Mouse (Mus musculus) cerebellum, adult 8-10 months (tissue): ENCODE results near the gene Lats2.
"Not testable (repeated sequence)": the region's sequence is repeated elsewhere in the genome, so short reads cannot be mapped to it uniquely, and the experiment has no call there.

Experiments used
- DNase-seq: peaks from one replicate; pipeline ENCODE4 v3.0.0; 2022

Lats2 gene

GRCm38 (mm10) chr14:57692517-57693130 is 65.6 kb downstream of the Lats2 start:
- DNase-seq = no peak

GRCm38 (mm10) chr14:57691316-57691715 is 66.9 kb downstream of the Lats2 start:
- no peak for DNase-seq

- DNase-seq = no peak
Measured at GRCm38 (mm10) chr14:57690681-57691080, 67.5 kb downstream of the Lats2 start.

GRCm38 (mm10) chr14:57688066-57688465 is 70.1 kb downstream of the Lats2 start:
- DNase-seq = not testable (repeated sequence)

- no peak for DNase-seq
Measured at GRCm38 (mm10) chr14:57687441-57687840, 70.7 kb downstream of the Lats2 start.

- DNase-seq = no peak
Measured at GRCm38 (mm10) chr14:57686647-57687046, 71.5 kb downstream of the Lats2 start.

GRCm38 (mm10) chr14:57684579-57684978 is 73.6 kb downstream of the Lats2 start:
- peak; percentile 33 for DNase-seq

GRCm38 (mm10) chr14:57682751-57683150 is 75.4 kb downstream of the Lats2 start:
- DNase-seq = no peak

GRCm38 (mm10) chr14:57679958-57680535 is 78.1 kb downstream of the Lats2 start:
- peak; percentile 83 for DNase-seq

- no peak for DNase-seq
Measured at GRCm38 (mm10) chr14:57679523-57679922, 78.7 kb downstream of the Lats2 start.

- DNase-seq = no peak
Measured at GRCm38 (mm10) chr14:57675481-57675880, 82.7 kb downstream of the Lats2 start.

GRCm38 (mm10) chr14:57665628-57665950 is 92.6 kb downstream of the Lats2 start:
- DNase-seq = no peak

GRCm38 (mm10) chr14:57664822-57665627 is 93.2 kb downstream of the Lats2 start, which contains the start of gene Xpo4:
Gene Xpo4 (minus strand): TSS chr14:57665430.
- peak; percentile 87 for DNase-seq

GRCm38 (mm10) chr14:57664311-57664821 is 93.8 kb downstream of the Lats2 start:
- DNase-seq = no peak

GRCm38 (mm10) chr14:57663630-57664029 is 94.6 kb downstream of the Lats2 start:
- DNase-seq = no peak

- no peak for DNase-seq
Measured at GRCm38 (mm10) chr14:57658301-57658700, 99.9 kb downstream of the Lats2 start.

GRCm38 (mm10) chr14:57657500-57657899 is 100.7 kb downstream of the Lats2 start:
- no peak for DNase-seq

- DNase-seq = not testable (repeated sequence)
Measured at GRCm38 (mm10) chr14:57656519-57656918, 101.7 kb downstream of the Lats2 start.

- no peak for DNase-seq
Measured at GRCm38 (mm10) chr14:57649501-57649900, 108.7 kb downstream of the Lats2 start.

GRCm38 (mm10) chr14:57646155-57646554 is 112.0 kb downstream of the Lats2 start:
- no peak for DNase-seq
